Mouse (Mus musculus): ENCODE results near the gene Zup1.
"Not testable (repeated sequence)": the region's sequence is repeated elsewhere in the genome, so short reads cannot be mapped to it uniquely, and the experiment has no call there.

GRCm38 (mm10) chr10:33901520-33901919 lies 49.5 kb downstream of the Zup1 start:
- TF ChIP-seq CTCF (IDR thresholded peaks at IDR 0.05; ENCODE audit: control insufficient read depth, insufficient read depth, insufficient read length); USF1 (IDR thresholded peaks at IDR 0.05; ENCODE audit: low read depth); MYOG (IDR thresholded peaks at IDR 0.05; ENCODE audit: control insufficient read depth, extremely low read depth, insufficient read length); CEBPB (IDR thresholded peaks at IDR 0.05; ENCODE audit: low read depth); MAX (IDR thresholded peaks at IDR 0.05): not testable (repeated sequence)

Data from C2C12 (cell line).